Mouse (Mus musculus): ENCODE results near the gene Slc17a4. TPM values are rescaled to one million over a fixed set of nuclear protein-coding genes. Genes with fewer than 3 reads are reported as not detected.

Gene Slc17a4
- polyA plus RNA-seq, 1 experiment = not detected

- Histone ChIP-seq H3K27me3 (ENCODE audit: control insufficient read depth, insufficient read depth, low read length, poor library complexity, severe bottlenecking) (no peaks in the 10 kb centered on the region), H3K9me3 (replicated peaks; ENCODE audit: control insufficient read depth, insufficient read depth, low read length, poor library complexity, severe bottlenecking) (no peaks in the 10 kb centered on the region), H3K36me3 (ENCODE audit: control insufficient read depth, insufficient read depth, low read length, poor library complexity, severe bottlenecking) (no peaks in the 10 kb centered on the region), H3K27ac (ENCODE audit: insufficient read depth, low read length) (no peak overlapping the region), H3K9ac (ENCODE audit: low read depth, poor library complexity, severe bottlenecking) (no peak overlapping the region), H3K4me1 (ENCODE audit: control insufficient read depth, insufficient read depth, low read length) (no peaks in the 10 kb centered on the region), H3K4me3 (ENCODE audit: low read depth, low read length) (no peak overlapping the region)
- TF ChIP-seq CTCF (IDR thresholded peaks at IDR 0.05; ENCODE audit: low read depth, low read length) (no peak), EP300 (IDR thresholded peaks at IDR 0.05; ENCODE audit: insufficient read depth, low read depth, low read length) (no peak), POLR2A (IDR thresholded peaks at IDR 0.05; ENCODE audit: insufficient read depth, low read length) (no peak)
These were observed 53.0 kb downstream of the Slc17a4 start for GRCm38 (mm10) chr13:23861815-23862214.

DNA sequence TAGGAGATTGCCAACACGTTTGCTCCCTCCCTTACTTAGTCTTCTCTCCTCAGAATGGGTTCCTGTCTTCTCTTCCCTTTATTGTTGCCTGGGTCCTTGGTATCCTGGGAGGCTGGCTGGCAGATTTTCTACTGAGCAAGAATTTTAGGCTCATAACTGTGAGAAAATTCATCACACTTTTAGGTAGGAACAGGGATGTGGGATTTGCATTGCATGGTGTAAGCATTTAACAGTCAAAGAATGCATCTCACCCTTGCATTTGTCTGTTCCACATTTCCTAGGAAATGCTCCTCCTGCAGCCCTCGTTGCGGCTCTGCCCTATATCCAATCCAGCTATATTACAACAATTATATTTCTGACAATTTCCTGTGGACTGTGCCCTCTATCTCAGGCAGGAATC, 58.4 kb downstream of the Slc17a4 start:
- H3K27me3 ChIP-seq (ENCODE audit: control insufficient read depth, insufficient read depth, low read length, poor library complexity, severe bottlenecking) = no peaks in the 10 kb centered on the region
- H3K9ac ChIP-seq (ENCODE audit: low read depth, poor library complexity, severe bottlenecking) = no peak overlapping the region
- no peak overlapping the region for H3K4me3 ChIP-seq (ENCODE audit: low read depth, low read length)
- no peaks in the 10 kb centered on the region for H3K4me1 ChIP-seq (ENCODE audit: control insufficient read depth, insufficient read depth, low read length)
- TF ChIP-seq CTCF (IDR thresholded peaks at IDR 0.05; ENCODE audit: low read depth, low read length) = no peak
- TF ChIP-seq EP300 (IDR thresholded peaks at IDR 0.05; ENCODE audit: insufficient read depth, low read depth, low read length) = no peak
- no peak for TF ChIP-seq POLR2A (IDR thresholded peaks at IDR 0.05; ENCODE audit: insufficient read depth, low read length)
- no peaks in the 10 kb centered on the region for H3K9me3 ChIP-seq (replicated peaks; ENCODE audit: control insufficient read depth, insufficient read depth, low read length, poor library complexity, severe bottlenecking)
- no peaks in the 10 kb centered on the region for H3K36me3 ChIP-seq (ENCODE audit: control insufficient read depth, insufficient read depth, low read length, poor library complexity, severe bottlenecking)
- H3K27ac ChIP-seq (ENCODE audit: insufficient read depth, low read length) = no peak overlapping the region

GRCm38 (mm10) chr13:23849299-23849698, 65.5 kb downstream of the Slc17a4 start:
- H3K36me3 ChIP-seq (ENCODE audit: control insufficient read depth, insufficient read depth, low read length, poor library complexity, severe bottlenecking) = no peaks in the 10 kb centered on the region
- TF ChIP-seq EP300 (IDR thresholded peaks at IDR 0.05; ENCODE audit: insufficient read depth, low read depth, low read length) = no peak
- no peak for TF ChIP-seq CTCF (IDR thresholded peaks at IDR 0.05; ENCODE audit: low read depth, low read length)
- no peak for TF ChIP-seq POLR2A (IDR thresholded peaks at IDR 0.05; ENCODE audit: insufficient read depth, low read length)
- H3K27me3 ChIP-seq (ENCODE audit: control insufficient read depth, insufficient read depth, low read length, poor library complexity, severe bottlenecking) = no peaks in the 10 kb centered on the region; the same call in 1 of the 2 replicates
- no peaks in the 10 kb centered on the region for H3K4me1 ChIP-seq (ENCODE audit: control insufficient read depth, insufficient read depth, low read length)
- H3K27ac ChIP-seq (ENCODE audit: insufficient read depth, low read length) = no peak overlapping the region
- H3K9ac ChIP-seq (ENCODE audit: low read depth, poor library complexity, severe bottlenecking) = no peak overlapping the region
- no peaks in the 10 kb centered on the region for H3K9me3 ChIP-seq (replicated peaks; ENCODE audit: control insufficient read depth, insufficient read depth, low read length, poor library complexity, severe bottlenecking)
- H3K4me3 ChIP-seq (ENCODE audit: low read depth, low read length) = no peak overlapping the region

Other genes starting within 250 kb of the Slc17a4 start
- 0.37 and 0.91 TPM in 2 replicates for gene Hist1h2ac, start 231.1 kb downstream of the Slc17a4 start, polyA plus RNA-seq (2011; ENCODE audit: insufficient read depth, insufficient read length, low read depth, missing spikeins)
- gene Hist1h2bc, start 230.8 kb downstream of the Slc17a4 start, polyA plus RNA-seq (2011; ENCODE audit: insufficient read depth, insufficient read length, low read depth, missing spikeins) = 9.1 and 10.6 TPM in 2 replicates
- gene Hist1h1t, start 219.2 kb downstream of the Slc17a4 start, polyA plus RNA-seq (2011; ENCODE audit: insufficient read depth, insufficient read length, low read depth, missing spikeins) = not detected in 2 replicates
- 1.3 and 2.5 TPM in 2 replicates for gene Hist1h4c, start 216.6 kb downstream of the Slc17a4 start, polyA plus RNA-seq (2011; ENCODE audit: insufficient read depth, insufficient read length, low read depth, missing spikeins)
- gene Hfe, start 204.2 kb downstream of the Slc17a4 start, polyA plus RNA-seq (2011; ENCODE audit: insufficient read depth, insufficient read length, low read depth, missing spikeins) = not detected in 2 replicates
- gene Hist1h1c, start 176.2 kb downstream of the Slc17a4 start, polyA plus RNA-seq (2011; ENCODE audit: insufficient read depth, insufficient read length, low read depth, missing spikeins) = 10.8 and 13.3 TPM in 2 replicates
- 3.6 and 8.6 TPM in 2 replicates for gene Hist1h3c, start 169.4 kb downstream of the Slc17a4 start, polyA plus RNA-seq (2011; ENCODE audit: insufficient read depth, insufficient read length, low read depth, missing spikeins)
- 9.8 and 11.5 TPM in 2 replicates for gene Hist1h2bb, start 168.3 kb downstream of the Slc17a4 start, polyA plus RNA-seq (2011; ENCODE audit: insufficient read depth, insufficient read length, low read depth, missing spikeins)
- 11.9 and 17.9 TPM in 2 replicates for gene Hist1h2ab, start 163.9 kb downstream of the Slc17a4 start, polyA plus RNA-seq (2011; ENCODE audit: insufficient read depth, insufficient read length, low read depth, missing spikeins)
- gene Hist1h3b, start 162.7 kb downstream of the Slc17a4 start, polyA plus RNA-seq (2011; ENCODE audit: insufficient read depth, insufficient read length, low read depth, missing spikeins) = 5.0 and 9.4 TPM in 2 replicates
- gene Hist1h4b, start 158.0 kb downstream of the Slc17a4 start, polyA plus RNA-seq (2011; ENCODE audit: insufficient read depth, insufficient read length, low read depth, missing spikeins) = 28.2 and 29.2 TPM in 2 replicates
- gene Hist1h4a, start 153.8 kb downstream of the Slc17a4 start, polyA plus RNA-seq (2011; ENCODE audit: insufficient read depth, insufficient read length, low read depth, missing spikeins) = 3.1 and 4.5 TPM in 2 replicates
- 5.4 TPM in 1 of 2 replicates, not detected in the other for gene Hist1h3a, start 152.6 kb downstream of the Slc17a4 start, polyA plus RNA-seq (2011; ENCODE audit: insufficient read depth, insufficient read length, low read depth, missing spikeins)
- 7.8 and 8.6 TPM in 2 replicates for gene Hist1h1a, start 151.3 kb downstream of the Slc17a4 start, polyA plus RNA-seq (2011; ENCODE audit: insufficient read depth, insufficient read length, low read depth, missing spikeins)
- not detected in 2 replicates for gene Trim38, start 145.1 kb downstream of the Slc17a4 start, polyA plus RNA-seq (2011; ENCODE audit: insufficient read depth, insufficient read length, low read depth, missing spikeins)
- gene Slc17a2, start 108.0 kb downstream of the Slc17a4 start, polyA plus RNA-seq (2011; ENCODE audit: insufficient read depth, insufficient read length, low read depth, missing spikeins) = not detected in 2 replicates
- gene Slc17a3, start 75.6 kb downstream of the Slc17a4 start, polyA plus RNA-seq (2011; ENCODE audit: insufficient read depth, insufficient read length, low read depth, missing spikeins) = not detected in 2 replicates
- gene Slc17a1, start 47.3 kb downstream of the Slc17a4 start, polyA plus RNA-seq (2011; ENCODE audit: insufficient read depth, insufficient read length, low read depth, missing spikeins) = not detected in 2 replicates
- not detected in 2 replicates for gene Hist1h2ba, start 19.1 kb upstream of the Slc17a4 start, polyA plus RNA-seq (2011; ENCODE audit: insufficient read depth, insufficient read length, low read depth, missing spikeins)
- gene Hist1h2aa, start 19.5 kb upstream of the Slc17a4 start, polyA plus RNA-seq (2011; ENCODE audit: insufficient read depth, insufficient read length, low read depth, missing spikeins) = not detected in 2 replicates
- gene Scgn, start 76.2 kb upstream of the Slc17a4 start, polyA plus RNA-seq (2011; ENCODE audit: insufficient read depth, insufficient read length, low read depth, missing spikeins) = not detected in 2 replicates